In genomic region chr7:99549668-99550067, GRCm38 (mm10) we compare ENCODE assay signal across 21 mouse cellular contexts. TPM values are rescaled to one million over a fixed set of nuclear protein-coding genes. Genes with fewer than 3 reads are reported as not detected.
DNase-seq lines count a peak whose midpoint lies in the region; ATAC-seq and TF ChIP-seq lines count a peak whose summit lies in the region.
"Had no signal": no experiment of that assay in that cellular context is flagged by ENCODE, and none has a peak within 500 bp of the region (broad histone marks: within the 10 kb centered on the region; RNA-seq: fewer than 3 reads in every experiment).

No protein-coding gene starts in this region.

- H3K9me3 ChIP-seq in liver, embryonic 15.5 days (replicated peaks), result no peaks in the 10 kb centered on the region
- no peaks in the 10 kb centered on the region for H3K9me3 ChIP-seq in hindbrain, embryonic 13.5 days
- H3K9me3 ChIP-seq: intestine, embryonic 15.5 days had no signal

- H3K4me3 ChIP-seq in spleen, adult 2 months (ENCODE audit: extremely low read depth, insufficient read depth, insufficient read length), result no peak overlapping the region
- H3K4me3 ChIP-seq in liver, embryonic 15.5 days (replicated peaks), result no peak overlapping the region
- no peak overlapping the region for H3K4me3 ChIP-seq in hindbrain, embryonic 13.5 days
- H3K4me3 ChIP-seq: intestine, embryonic 15.5 days had no signal

- peak; percentile 94 for DNase-seq in heart, adult 11 months
- no peak for DNase-seq in heart, postnatal 36 days
- peak in 1 of 2 experiments; percentile 21 for DNase-seq in spleen, adult 2 months (ENCODE audit: low read depth in 1 of 2, low spot score in 2 of 2)
- DNase-seq in spleen, postnatal 10 days (ENCODE audit: low spot score in 2 of 2), result no peak
- no peak for DNase-seq in left cerebral cortex, adult 18-20 months (ENCODE audit: low spot score in 2 of 2)
- DNase-seq: adrenal gland, postnatal 25 days; cerebellum, adult 9-10 months; gastrocnemius, postnatal 14 days; kidney, adult 9 months; kidney, postnatal 25 days; lung, adult 18-20 months; lung, postnatal 36 days; thymus, adult 2 months had no signal

- H3K27me3 ChIP-seq in spleen, adult 2 months (ENCODE audit: control insufficient read depth, insufficient read depth, low read length), result no peaks in the 10 kb centered on the region
- H3K27me3 ChIP-seq in liver, embryonic 15.5 days, result no peaks in the 10 kb centered on the region
- H3K27me3 ChIP-seq in hindbrain, embryonic 13.5 days, result no peaks in the 10 kb centered on the region
- H3K27me3 ChIP-seq: intestine, embryonic 15.5 days had no signal

- no peak for TF ChIP-seq POLR2A in spleen, adult 2 months (IDR thresholded peaks at IDR 0.05; ENCODE audit: low read depth, low read length)

- no peak for ATAC-seq in liver, embryonic 15.5 days (ENCODE audit: insufficient read depth)
- peak; percentile 28; the same call in 1 of the 2 replicates for ATAC-seq in neutrophil, adult 5-6 weeks (ENCODE audit: extremely low read depth, insufficient number of reproducible peaks, low FRiP score, poor library complexity, severe bottlenecking)
- ATAC-seq in hindbrain, embryonic 13.5 days (ENCODE audit: low FRiP score), result no peak
- ATAC-seq: CD4-positive, CD25-positive, alpha-beta regulatory T cell, adult 4 months; forebrain, embryonic 14.5 days; intestine, embryonic 15.5 days had no signal

- TF ChIP-seq CTCF in spleen, adult 2 months (IDR thresholded peaks at IDR 0.05; ENCODE audit: extremely low read depth, insufficient read depth, insufficient read length, insufficient replicate concordance), result no peak

- intact Hi-C loops in heart, postnatal 36 days (cut with DNase I), result loop anchor here (10.0 kb wide), 1 partner anchor 175 kb away; no protein-coding TSS in a partner anchor

- no peak overlapping the region for H3K9ac ChIP-seq in liver, embryonic 15.5 days
- no peak overlapping the region for H3K9ac ChIP-seq in hindbrain, embryonic 13.5 days
- H3K9ac ChIP-seq: hindbrain, embryonic 14.5 days; intestine, embryonic 15.5 days had no signal

- peaks cover 28% of the 10 kb centered on the region for H3K4me1 ChIP-seq in spleen, adult 2 months (ENCODE audit: control insufficient read depth, insufficient read depth, insufficient read length)
- H3K4me1 ChIP-seq in liver, embryonic 15.5 days (replicated peaks), result peaks cover 61% of the 10 kb centered on the region
- H3K4me1 ChIP-seq in hindbrain, embryonic 13.5 days (replicated peaks), result peaks cover 58% of the 10 kb centered on the region

- peak overlapping the region; percentile 39 for H3K27ac ChIP-seq in spleen, adult 2 months (ENCODE audit: insufficient read depth, low read length)
- peak overlapping the region; percentile 45 for H3K27ac ChIP-seq in liver, embryonic 15.5 days (replicated peaks)
- no peak overlapping the region for H3K27ac ChIP-seq in hindbrain, embryonic 13.5 days
- H3K27ac ChIP-seq: hindbrain, embryonic 14.5 days; intestine, embryonic 15.5 days had no signal

- WGBS in spleen, adult 2 months, result 45% methylated on average over 5 of the region's 5 CpGs
- WGBS in liver, embryonic 15.5 days (ENCODE audit: insufficient replicate concordance), result 72% methylated on average over 5 of the region's 5 CpGs
- WGBS in hindbrain, embryonic 13.5 days, result 94% methylated on average over 5 of the region's 5 CpGs

- no peaks in the 10 kb centered on the region for H3K36me3 ChIP-seq in spleen, adult 2 months (ENCODE audit: control insufficient read depth, insufficient read depth, low read length)
- H3K36me3 ChIP-seq in liver, embryonic 15.5 days (replicated peaks), result peaks cover 31% of the 10 kb centered on the region
- peaks cover 37% of the 10 kb centered on the region for H3K36me3 ChIP-seq in hindbrain, embryonic 13.5 days
- H3K36me3 ChIP-seq: intestine, embryonic 15.5 days had no signal

- no peak overlapping the region for H3K4me2 ChIP-seq in liver, embryonic 15.5 days
- H3K4me2 ChIP-seq in hindbrain, embryonic 13.5 days, result no peak overlapping the region
- H3K4me2 ChIP-seq: hindbrain, embryonic 14.5 days; intestine, embryonic 15.5 days; midbrain, embryonic 11.5 days had no signal

RNA-seq across cellular contexts. Expression of gene Arrb1, which starts 14.4 kb away (rescaled TPM):
- 10 to 100 TPM; 22.3 to 25.3 TPM for total RNA-seq in heart, postnatal 36 days (2021)
- 64.6 and 66.0 TPM in 2 replicates for polyA plus RNA-seq in spleen, adult 2 months (2012; rRNA removed)
- 97.2 and 101 TPM in 2 replicates for polyA plus RNA-seq in liver, embryonic 15.5 days (2015; fragmentation: Nextera tagmentation; extraction: Ambion mirVana)
- 81.8 and 95.2 TPM in 2 replicates for total RNA-seq in neutrophil, adult 5-6 weeks (2017)
- 100 to 1,000 TPM; 177 to 179 TPM for total RNA-seq in left cerebral cortex, adult 18-20 months (2021)
- 15.6 and 15.9 TPM in 2 replicates for polyA plus RNA-seq in hindbrain, embryonic 13.5 days (2015; fragmentation: Nextera tagmentation; extraction: Ambion mirVana)
